Mouse (Mus musculus): ENCODE data around the gene Cln3. TPM values are rescaled to one million over a fixed set of nuclear protein-coding genes. Genes with fewer than 3 reads are reported as not detected.

The Cln3 gene
- total and polyA plus RNA-seq, 3 experiments: 19.1 to 47.2 (median 20.7) TPM

DNA sequence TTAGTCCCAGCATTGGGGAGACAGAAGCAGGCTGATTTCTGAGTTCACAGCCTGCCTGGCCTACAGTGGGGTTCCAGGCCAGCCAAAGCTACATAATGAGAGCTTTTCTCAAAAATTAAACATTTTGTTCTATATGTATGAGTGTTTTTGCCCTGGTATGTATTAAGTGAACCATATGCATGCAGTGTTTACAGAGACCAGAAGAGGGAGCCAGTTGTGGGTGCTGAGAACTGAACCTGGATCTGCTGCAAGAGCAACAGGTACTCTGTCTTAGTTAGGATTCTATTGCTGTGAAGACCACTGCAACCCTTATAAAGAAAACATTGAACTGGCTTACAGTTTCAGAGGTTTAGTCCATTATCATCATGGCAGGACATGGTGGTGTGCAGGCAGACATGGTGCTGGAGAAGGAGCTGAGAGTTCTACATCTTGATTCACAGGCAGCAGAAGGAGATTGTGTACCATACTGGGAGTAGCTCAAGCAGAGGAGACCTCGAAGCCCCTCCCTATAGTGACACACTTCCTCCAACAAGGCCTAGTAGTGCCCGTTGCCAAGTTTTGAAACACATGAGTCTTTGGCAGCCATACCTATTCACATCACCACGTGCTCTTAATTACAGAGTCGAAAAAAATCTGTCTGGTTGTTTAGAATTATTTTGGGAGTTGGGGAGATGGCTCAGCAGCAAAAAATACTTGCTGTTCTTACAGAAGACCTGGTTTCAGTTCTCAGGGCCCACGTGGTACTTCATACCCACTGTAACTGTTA lies 47.6 kb downstream of the Cln3 start:
- TF ChIP-seq RAD21 (IDR thresholded peaks at IDR 0.05; ENCODE audit: low read depth, low read length) (peak; percentile 52), MYC (IDR thresholded peaks at IDR 0.05; ENCODE audit: low read depth, low read length) (peak; percentile 11; the same call in 1 of the 2 replicates), CTCF (conservative IDR thresholded peaks at IDR 0.05 in 1 of 2, IDR thresholded peaks at IDR 0.05 in 1 of 2; ENCODE audit: low read depth in 2 of 2, low read length in 2 of 2) (peak; percentile 74 to 79), SMC3 (IDR thresholded peaks at IDR 0.05; ENCODE audit: low read depth, low read length) (peak; percentile 74), CHD1 (IDR thresholded peaks at IDR 0.05; ENCODE audit: low read depth, low read length) (no peak), NELFE (IDR thresholded peaks at IDR 0.05; ENCODE audit: low read depth, low read length) (no peak)
- H3K4me1 ChIP-seq (ENCODE audit: control insufficient read depth in 1 of 2, insufficient read depth in 2 of 2): peaks cover 0 to 9% of the 10 kb centered on the region in 2 experiments; a peak in 2 of 4 replicates
- H3K9ac ChIP-seq (ENCODE audit: insufficient read depth, low read depth): no peak overlapping the region
- in situ Hi-C loops (cut with MboI; ENCODE audit: low pct_ligation_motif_present, low pct_unique_long_range_greater_than_20kb, low sequenced_read_pairs) (no loop called here), dilution Hi-C loops (cut with MboI; ENCODE audit: extremely low pct_ligation_motif_present, extremely low pct_unique_long_range_greater_than_20kb, low sequenced_read_pairs) (no loop called here)
- DNase-seq (ENCODE audit: extremely low read depth): peak; percentile 51
- H3K4me2 ChIP-seq (ENCODE audit: insufficient read depth, low read depth, poor library complexity, severe bottlenecking): no peak overlapping the region
- no peak overlapping the region for H3K27ac ChIP-seq (ENCODE audit: insufficient read depth, low read depth)
- H3K4me3 ChIP-seq (replicated peaks in 1 of 3; ENCODE audit: low read depth in 2 of 3, low read length in 2 of 3, poor library complexity in 1 of 3): no peak overlapping the region
- no peaks in the 10 kb centered on the region for H3K9me3 ChIP-seq (replicated peaks; ENCODE audit: low read length)
- peaks cover 0 to 12% of the 10 kb centered on the region in 2 experiments for H3K36me3 ChIP-seq (replicated peaks in 1 of 2; ENCODE audit: control insufficient read depth in 1 of 2, insufficient read depth in 1 of 2, low read length in 1 of 2)
- no peaks in the 10 kb centered on the region for H3K79me2 ChIP-seq (replicated peaks; ENCODE audit: control insufficient read depth, extremely low read depth, insufficient read depth, poor library complexity, severe bottlenecking)
- H3K27me3 ChIP-seq (replicated peaks): no peaks in the 10 kb centered on the region

DNA sequence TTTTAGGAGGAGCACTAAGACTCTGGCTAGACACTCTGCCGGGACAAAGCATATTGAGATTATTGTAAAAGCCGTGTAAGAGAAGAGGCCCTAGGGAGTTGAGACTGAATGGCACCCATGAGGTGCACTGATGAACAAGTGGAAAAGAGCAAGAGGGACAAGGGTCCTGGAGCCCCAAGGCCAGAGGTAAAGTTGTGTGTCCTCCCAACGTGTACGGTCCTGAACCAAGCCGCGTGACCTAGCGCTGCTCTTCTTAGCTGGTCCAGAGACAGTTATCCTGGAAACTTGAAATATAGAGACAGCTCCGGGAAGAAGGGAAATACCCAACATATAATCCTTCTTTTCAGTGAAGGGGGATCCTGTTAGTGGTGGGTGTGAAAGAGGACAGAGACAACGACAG lies 49.2 kb downstream of the Cln3 start:
- Histone ChIP-seq H3K27me3 (replicated peaks) (no peaks in the 10 kb centered on the region), H3K79me2 (replicated peaks; ENCODE audit: control insufficient read depth, extremely low read depth, insufficient read depth, poor library complexity, severe bottlenecking) (no peaks in the 10 kb centered on the region), H3K9ac (ENCODE audit: insufficient read depth, low read depth) (no peak overlapping the region), H3K36me3 (replicated peaks in 1 of 2; ENCODE audit: control insufficient read depth in 1 of 2, insufficient read depth in 1 of 2, low read length in 1 of 2) (peaks cover 0 to 4% of the 10 kb centered on the region in 2 experiments), H3K9me3 (replicated peaks; ENCODE audit: low read length) (no peaks in the 10 kb centered on the region), H3K4me1 (ENCODE audit: control insufficient read depth in 1 of 2, insufficient read depth in 2 of 2) (peaks cover 0 to 13% of the 10 kb centered on the region in 2 experiments; a peak in 2 of 4 replicates), H3K4me3 (replicated peaks in 1 of 3; ENCODE audit: low read depth in 2 of 3, low read length in 2 of 3, poor library complexity in 1 of 3) (no peak overlapping the region), H3K27ac (ENCODE audit: insufficient read depth, low read depth) (no peak overlapping the region), H3K4me2 (ENCODE audit: insufficient read depth, low read depth, poor library complexity, severe bottlenecking) (no peak overlapping the region)
- dilution Hi-C loops (cut with MboI; ENCODE audit: extremely low pct_ligation_motif_present, extremely low pct_unique_long_range_greater_than_20kb, low sequenced_read_pairs): no loop called here
- DNase-seq (ENCODE audit: extremely low read depth): no peak
- no peak for TF ChIP-seq GABPA (IDR thresholded peaks at IDR 0.05; ENCODE audit: insufficient replicate concordance, low read depth, low read length)
- TF ChIP-seq IRF4 (IDR thresholded peaks at IDR 0.05; ENCODE audit: low read depth, low read length): no peak
- no peak for TF ChIP-seq USF1 (IDR thresholded peaks at IDR 0.05; ENCODE audit: low read depth, low read length)
- in situ Hi-C loops (cut with MboI; ENCODE audit: low pct_ligation_motif_present, low pct_unique_long_range_greater_than_20kb, low sequenced_read_pairs): no loop called here

DNA sequence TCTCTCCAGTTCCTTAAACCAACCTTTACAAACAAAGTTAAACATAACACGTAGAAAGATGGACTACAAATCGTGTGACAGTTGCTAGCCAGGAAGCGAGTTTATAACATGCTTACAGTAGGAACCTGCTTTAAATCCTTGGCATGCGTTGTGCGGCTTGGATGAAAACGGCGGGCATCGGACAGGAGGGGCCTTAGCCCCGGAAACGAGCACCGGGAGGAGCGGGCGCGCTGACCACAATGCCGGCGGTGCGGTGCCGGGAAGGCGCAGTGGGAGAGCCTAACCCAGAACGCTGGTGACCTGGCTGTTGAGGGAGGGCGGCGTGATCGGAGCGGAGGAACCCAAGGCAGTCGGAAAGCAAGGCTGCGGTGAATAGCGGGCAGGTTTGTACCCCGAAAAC lies 49.9 kb downstream of the Cln3 start:
- no peak for TF ChIP-seq NELFE (IDR thresholded peaks at IDR 0.05; ENCODE audit: low read depth, low read length)
- no peak for TF ChIP-seq USF2 (conservative IDR thresholded peaks at IDR 0.05; ENCODE audit: low read depth, low read length)
- TF ChIP-seq HCFC1 (IDR thresholded peaks at IDR 0.05; ENCODE audit: low read depth, low read length): no peak
- Histone ChIP-seq H3K4me2 (ENCODE audit: insufficient read depth, low read depth, poor library complexity, severe bottlenecking) (no peak overlapping the region), H3K27me3 (replicated peaks) (no peaks in the 10 kb centered on the region), H3K4me1 (ENCODE audit: control insufficient read depth in 1 of 2, insufficient read depth in 2 of 2) (peaks cover 0 to 13% of the 10 kb centered on the region in 2 experiments; a peak in 2 of 4 replicates), H3K36me3 (replicated peaks in 1 of 2; ENCODE audit: control insufficient read depth in 1 of 2, insufficient read depth in 1 of 2, low read length in 1 of 2) (no peaks in the 10 kb centered on the region), H3K4me3 (replicated peaks in 1 of 3; ENCODE audit: low read depth in 2 of 3, low read length in 2 of 3, poor library complexity in 1 of 3) (no peak overlapping the region), H3K27ac (ENCODE audit: insufficient read depth, low read depth) (no peak overlapping the region), H3K9ac (ENCODE audit: insufficient read depth, low read depth) (no peak overlapping the region), H3K79me2 (replicated peaks; ENCODE audit: control insufficient read depth, extremely low read depth, insufficient read depth, poor library complexity, severe bottlenecking) (no peaks in the 10 kb centered on the region), H3K9me3 (replicated peaks; ENCODE audit: low read length) (no peaks in the 10 kb centered on the region)
- in situ Hi-C loops (cut with MboI; ENCODE audit: low pct_ligation_motif_present, low pct_unique_long_range_greater_than_20kb, low sequenced_read_pairs): no loop called here
- dilution Hi-C loops (cut with MboI; ENCODE audit: extremely low pct_ligation_motif_present, extremely low pct_unique_long_range_greater_than_20kb, low sequenced_read_pairs): no loop called here
- DNase-seq (ENCODE audit: extremely low read depth): no peak
